Mouse (Mus musculus): ENCODE data around the gene Bend7. TPM values are rescaled to one million over a fixed set of nuclear protein-coding genes. Genes with fewer than 3 reads are reported as not detected.
A peak's percentile ranks its signal among the peaks of the same experiment; 100 is the strongest.

The Bend7 gene
- polyA plus RNA-seq (2016; fragmentation: Nextera tagmentation; extraction: Ambion mirVana), result 1.8 TPM in 2 replicates

- Histone ChIP-seq H3K27ac (peak within 1 kb of the TSS; percentile 85), H3K4me1 (peaks cover 3% of the 10 kb centered on the region; the same call in 1 of the 2 replicates), H3K9me3 (no peaks in the 10 kb centered on the region), H3K27me3 (ENCODE audit: insufficient read depth, poor library complexity, severe bottlenecking) (peaks cover 36% of the 10 kb centered on the region), H3K4me3 (peak within 1 kb of the TSS; percentile 83), H3K36me3 (no peaks in the 10 kb centered on the region)
- WGBS, result 2% methylated on average over 118 of the region's 124 CpGs
- DNase-seq (ENCODE audit: low spot score), result no peak
Measured at GRCm38 (mm10) chr2:4717769-4718661, at the start of gene Bend7. Bend7 (plus strand) TSS chr2:4717831.

GRCm38 (mm10) chr2:4668626-4669025 lies 49.0 kb upstream of the Bend7 start:
- DNase-seq (ENCODE audit: low spot score), result no peak
- Histone ChIP-seq H3K36me3 (no peaks in the 10 kb centered on the region), H3K4me1 (no peaks in the 10 kb centered on the region), H3K4me3 (no peak overlapping the region), H3K27me3 (ENCODE audit: insufficient read depth, poor library complexity, severe bottlenecking) (no peaks in the 10 kb centered on the region), H3K27ac (no peak overlapping the region), H3K9me3 (no peaks in the 10 kb centered on the region)
- WGBS, result 66% methylated on average over 2 of the region's 2 CpGs

GRCm38 (mm10) chr2:4669701-4670100 lies 47.9 kb upstream of the Bend7 start:
- Histone ChIP-seq H3K4me1 (no peaks in the 10 kb centered on the region), H3K36me3 (no peaks in the 10 kb centered on the region), H3K27me3 (ENCODE audit: insufficient read depth, poor library complexity, severe bottlenecking) (no peaks in the 10 kb centered on the region), H3K4me3 (no peak overlapping the region), H3K27ac (no peak overlapping the region), H3K9me3 (no peaks in the 10 kb centered on the region)
- no peak for DNase-seq (ENCODE audit: low spot score)
- 89% methylated on average over 8 of the region's 8 CpGs for WGBS

- DNase-seq (ENCODE audit: low spot score), result no peak
- no peaks in the 10 kb centered on the region for H3K9me3 ChIP-seq
- H3K36me3 ChIP-seq, result no peaks in the 10 kb centered on the region
- no peaks in the 10 kb centered on the region for H3K4me1 ChIP-seq
- no peak overlapping the region for H3K4me3 ChIP-seq
- H3K27me3 ChIP-seq (ENCODE audit: insufficient read depth, poor library complexity, severe bottlenecking), result no peaks in the 10 kb centered on the region
- 78% methylated on average over 8 of the region's 8 CpGs for WGBS
- H3K27ac ChIP-seq, result no peak overlapping the region
Measured at GRCm38 (mm10) chr2:4671636-4672035, 46.0 kb upstream of the Bend7 start.

- WGBS, result 80% methylated on average over 3 of the region's 3 CpGs
- no peak overlapping the region for H3K27ac ChIP-seq
- H3K27me3 ChIP-seq (ENCODE audit: insufficient read depth, poor library complexity, severe bottlenecking), result no peaks in the 10 kb centered on the region
- H3K36me3 ChIP-seq, result no peaks in the 10 kb centered on the region
- H3K4me3 ChIP-seq, result no peak overlapping the region
- H3K4me1 ChIP-seq, result no peaks in the 10 kb centered on the region
- H3K9me3 ChIP-seq, result no peaks in the 10 kb centered on the region
- DNase-seq (ENCODE audit: low spot score), result no peak
Measured at GRCm38 (mm10) chr2:4679886-4680285, 37.7 kb upstream of the Bend7 start.

GRCm38 (mm10) chr2:4711262-4711661 lies 6.4 kb upstream of the Bend7 start:
- Histone ChIP-seq H3K36me3 (no peaks in the 10 kb centered on the region), H3K27me3 (ENCODE audit: insufficient read depth, poor library complexity, severe bottlenecking) (peaks cover 15% of the 10 kb centered on the region), H3K4me1 (no peaks in the 10 kb centered on the region), H3K4me3 (no peak overlapping the region), H3K9me3 (no peaks in the 10 kb centered on the region), H3K27ac (no peak overlapping the region)
- no peak for DNase-seq (ENCODE audit: low spot score)
- 40% methylated on average over 5 of the region's 5 CpGs for WGBS

- WGBS, result 4% methylated on average over 49 of the region's 49 CpGs
- peaks cover 36% of the 10 kb centered on the region for H3K27me3 ChIP-seq (ENCODE audit: insufficient read depth, poor library complexity, severe bottlenecking)
- H3K36me3 ChIP-seq, result no peaks in the 10 kb centered on the region
- H3K9me3 ChIP-seq, result no peaks in the 10 kb centered on the region
- peak overlapping the region; percentile 83 for H3K4me3 ChIP-seq
- peak overlapping the region; percentile 85; the same call in 1 of the 2 replicates for H3K27ac ChIP-seq
- H3K4me1 ChIP-seq, result peaks cover 3% of the 10 kb centered on the region; the same call in 1 of the 2 replicates
- no peak for DNase-seq (ENCODE audit: low spot score)
Measured at GRCm38 (mm10) chr2:4717081-4717768, 406 bp upstream of the Bend7 start.

- Histone ChIP-seq H3K9me3 (no peaks in the 10 kb centered on the region), H3K4me3 (no peak overlapping the region), H3K36me3 (no peaks in the 10 kb centered on the region), H3K27me3 (ENCODE audit: insufficient read depth, poor library complexity, severe bottlenecking) (peaks cover 10% of the 10 kb centered on the region), H3K4me1 (no peaks in the 10 kb centered on the region), H3K27ac (no peak overlapping the region)
- DNase-seq (ENCODE audit: low spot score), result no peak
- 72% methylated on average over 8 of the region's 8 CpGs for WGBS
Measured at GRCm38 (mm10) chr2:4723088-4723487, 5.5 kb downstream of the Bend7 start.

- Histone ChIP-seq H3K4me3 (no peak overlapping the region), H3K36me3 (no peaks in the 10 kb centered on the region), H3K4me1 (no peaks in the 10 kb centered on the region), H3K27me3 (ENCODE audit: insufficient read depth, poor library complexity, severe bottlenecking) (no peaks in the 10 kb centered on the region), H3K9me3 (no peaks in the 10 kb centered on the region), H3K27ac (no peak overlapping the region)
- DNase-seq (ENCODE audit: low spot score), result no peak
- WGBS, result 83% methylated on average over 4 of the region's 4 CpGs
Measured at GRCm38 (mm10) chr2:4730161-4730560, 12.5 kb downstream of the Bend7 start.

- H3K36me3 ChIP-seq, result no peaks in the 10 kb centered on the region
- no peak for DNase-seq (ENCODE audit: low spot score)
- H3K27ac ChIP-seq, result no peak overlapping the region
- no peaks in the 10 kb centered on the region for H3K9me3 ChIP-seq
- 93% methylated on average over 1 of the region's 1 CpGs for WGBS
- no peaks in the 10 kb centered on the region for H3K27me3 ChIP-seq (ENCODE audit: insufficient read depth, poor library complexity, severe bottlenecking)
- H3K4me3 ChIP-seq, result no peak overlapping the region
- H3K4me1 ChIP-seq, result peaks cover 5% of the 10 kb centered on the region; the same call in 1 of the 2 replicates
Measured at GRCm38 (mm10) chr2:4733971-4734370, 16.3 kb downstream of the Bend7 start.

- Histone ChIP-seq H3K27ac (no peak overlapping the region), H3K36me3 (no peaks in the 10 kb centered on the region), H3K4me1 (peaks cover 5% of the 10 kb centered on the region; the same call in 1 of the 2 replicates), H3K9me3 (no peaks in the 10 kb centered on the region), H3K4me3 (no peak overlapping the region), H3K27me3 (ENCODE audit: insufficient read depth, poor library complexity, severe bottlenecking) (no peaks in the 10 kb centered on the region)
- 65% methylated on average over 7 of the region's 7 CpGs for WGBS
- DNase-seq (ENCODE audit: low spot score), result no peak
Measured at GRCm38 (mm10) chr2:4736095-4736797, 18.6 kb downstream of the Bend7 start.

- Histone ChIP-seq H3K27ac (no peak overlapping the region), H3K4me3 (no peak overlapping the region), H3K4me1 (peaks cover 5% of the 10 kb centered on the region; the same call in 1 of the 2 replicates), H3K9me3 (no peaks in the 10 kb centered on the region), H3K27me3 (ENCODE audit: insufficient read depth, poor library complexity, severe bottlenecking) (no peaks in the 10 kb centered on the region), H3K36me3 (no peaks in the 10 kb centered on the region)
- 78% methylated on average over 4 of the region's 4 CpGs for WGBS
- no peak for DNase-seq (ENCODE audit: low spot score)
Measured at GRCm38 (mm10) chr2:4736798-4737155, 19.1 kb downstream of the Bend7 start.

GRCm38 (mm10) chr2:4751918-4752317 lies 34.3 kb downstream of the Bend7 start:
- no peaks in the 10 kb centered on the region for H3K9me3 ChIP-seq
- H3K4me3 ChIP-seq, result no peak overlapping the region
- no peaks in the 10 kb centered on the region for H3K4me1 ChIP-seq
- H3K36me3 ChIP-seq, result no peaks in the 10 kb centered on the region
- no peak overlapping the region for H3K27ac ChIP-seq
- DNase-seq (ENCODE audit: low spot score), result no peak
- H3K27me3 ChIP-seq (ENCODE audit: insufficient read depth, poor library complexity, severe bottlenecking), result no peaks in the 10 kb centered on the region
- 87% methylated on average over 6 of the region's 6 CpGs for WGBS

Measured in heart, embryonic 10.5 days (tissue).